Mouse (Mus musculus): Measurements from ENCODE around the gene Ldlrap1. TPM values are rescaled to one million over a fixed set of nuclear protein-coding genes. Genes with fewer than 3 reads are reported as not detected.
"Not testable (repeated sequence)": the region's sequence is repeated elsewhere in the genome, so short reads cannot be mapped to it uniquely, and the experiment has no call there.

Ldlrap1 gene
- polyA plus RNA-seq, 1 experiment from 2014 or later, result 20.7 TPM

DNA sequence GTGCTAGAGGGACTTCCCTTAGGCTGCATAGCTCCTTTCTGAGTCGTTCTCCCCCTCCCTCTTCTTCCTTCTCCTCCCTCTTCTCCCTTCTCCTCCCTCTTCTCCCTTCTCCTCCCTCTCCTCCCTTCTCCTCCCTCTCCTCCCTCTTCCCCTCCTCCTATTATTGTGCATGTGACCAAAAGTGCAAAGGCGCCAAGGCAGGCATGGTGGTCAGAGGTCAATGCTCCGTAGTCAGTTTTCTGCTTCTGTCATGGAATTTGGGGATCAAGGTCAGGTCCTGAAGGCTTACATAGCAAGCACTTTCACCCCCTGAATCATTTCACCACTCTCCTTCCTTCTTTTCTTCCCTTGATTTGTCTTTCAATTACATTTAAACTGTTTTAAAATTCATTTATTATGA is 31.0 kb upstream of the Ldlrap1 start:
- 56% methylated on average over 3 of the region's 3 CpGs for WGBS (ENCODE audit: insufficient replicate concordance)
- Histone ChIP-seq H3K27me3 (ENCODE audit: control insufficient read depth, insufficient read depth, low read depth, low read length) (no peaks in the 10 kb centered on the region), H3K9me3 (replicated peaks; ENCODE audit: control insufficient read depth, low read length) (no peaks in the 10 kb centered on the region), H3K4me2 (ENCODE audit: low read depth, low read length) (no peak overlapping the region), H3K4me3 (ENCODE audit: low read depth, low read length) (no peak overlapping the region), H3K36me3 (ENCODE audit: control insufficient read depth, insufficient read depth) (peaks cover 11% of the 10 kb centered on the region), H3K27ac (ENCODE audit: low read length) (no peak overlapping the region), H3K4me1 (ENCODE audit: control insufficient read depth, low read depth, low read length) (peaks cover 8% of the 10 kb centered on the region), H3K9ac (ENCODE audit: low read depth, low read length) (no peak overlapping the region)
- ATAC-seq (ENCODE audit: low read depth), result no peak

DNA sequence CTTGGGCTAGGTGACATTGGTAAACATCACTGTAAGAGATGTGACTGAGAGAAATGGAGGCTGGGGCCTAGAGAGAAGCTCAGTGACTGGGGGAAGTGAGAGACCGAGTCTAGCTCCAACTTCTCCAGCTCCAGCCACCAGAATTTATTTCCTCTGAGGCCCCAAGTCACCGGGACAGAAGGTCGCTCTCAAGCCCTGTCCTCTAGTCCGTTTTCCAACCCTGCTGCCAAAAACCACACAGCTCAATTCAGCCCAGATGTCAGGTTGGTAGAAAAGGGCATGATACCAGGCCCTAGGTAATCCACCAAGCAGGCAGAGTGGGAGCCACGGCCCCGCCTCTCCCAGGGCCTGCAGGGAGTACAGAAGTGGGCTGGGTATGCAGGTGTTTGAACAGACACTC is 29.8 kb upstream of the Ldlrap1 start:
- H3K36me3 ChIP-seq (ENCODE audit: control insufficient read depth, insufficient read depth), result no peaks in the 10 kb centered on the region; the same call in none of the 2 replicates
- 67% methylated on average over 6 of the region's 6 CpGs for WGBS (ENCODE audit: insufficient replicate concordance)
- no peak overlapping the region for H3K27ac ChIP-seq (ENCODE audit: low read length)
- peaks cover 8% of the 10 kb centered on the region for H3K4me1 ChIP-seq (ENCODE audit: control insufficient read depth, low read depth, low read length)
- no peak overlapping the region for H3K4me2 ChIP-seq (ENCODE audit: low read depth, low read length)
- no peak overlapping the region for H3K9ac ChIP-seq (ENCODE audit: low read depth, low read length)
- no peaks in the 10 kb centered on the region for H3K9me3 ChIP-seq (replicated peaks; ENCODE audit: control insufficient read depth, low read length)
- ATAC-seq (ENCODE audit: low read depth), result no peak
- no peak overlapping the region for H3K4me3 ChIP-seq (ENCODE audit: low read depth, low read length)
- no peaks in the 10 kb centered on the region for H3K27me3 ChIP-seq (ENCODE audit: control insufficient read depth, insufficient read depth, low read depth, low read length)

DNA sequence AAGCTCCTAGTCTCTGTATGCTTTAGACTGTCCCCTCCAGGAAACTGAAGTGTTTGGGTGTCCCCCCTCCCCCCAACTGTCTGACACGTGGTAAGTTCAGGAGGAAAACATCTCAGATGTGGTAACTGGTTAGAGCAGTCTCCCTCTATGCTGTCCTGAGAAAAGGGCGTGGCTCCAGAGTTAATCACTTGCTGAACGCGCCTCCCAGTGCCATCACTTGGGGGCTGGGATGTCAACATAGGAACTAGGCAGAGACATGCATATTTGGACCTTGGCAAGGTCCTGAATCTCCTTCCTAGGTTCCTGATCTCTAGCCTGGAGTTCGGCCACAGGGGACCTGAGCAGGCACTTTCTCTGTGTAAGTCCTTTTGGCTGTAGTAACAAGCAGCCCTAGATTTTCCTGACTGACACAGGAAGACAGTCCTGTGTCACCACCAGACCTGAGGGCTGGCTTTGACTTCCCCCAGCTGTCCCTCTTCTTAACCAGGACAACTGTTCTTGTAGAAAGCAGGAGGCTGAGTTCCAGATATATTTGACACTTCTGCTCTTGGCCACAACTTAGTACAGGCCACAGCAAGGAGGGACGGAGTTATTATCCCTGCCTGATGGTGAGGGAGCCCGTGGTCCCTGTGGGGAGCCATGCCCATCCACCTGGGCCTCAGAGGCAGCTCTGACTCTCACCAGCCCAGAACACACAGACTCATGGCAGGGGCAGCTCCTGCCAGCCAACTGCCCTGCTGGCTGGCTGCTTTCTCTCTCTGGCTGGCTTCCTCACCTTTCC is 28.9 kb upstream of the Ldlrap1 start:
- H3K27me3 ChIP-seq (ENCODE audit: control insufficient read depth, insufficient read depth, low read depth, low read length), result no peaks in the 10 kb centered on the region
- H3K9me3 ChIP-seq (replicated peaks; ENCODE audit: control insufficient read depth, low read length), result no peaks in the 10 kb centered on the region
- H3K4me3 ChIP-seq (ENCODE audit: low read depth, low read length), result no peak overlapping the region
- ATAC-seq (ENCODE audit: low read depth), result no peak
- no peak overlapping the region for H3K27ac ChIP-seq (ENCODE audit: low read length)
- H3K9ac ChIP-seq (ENCODE audit: low read depth, low read length), result no peak overlapping the region
- no peak overlapping the region for H3K4me2 ChIP-seq (ENCODE audit: low read depth, low read length)
- no peaks in the 10 kb centered on the region; the same call in 1 of the 2 replicates for H3K36me3 ChIP-seq (ENCODE audit: control insufficient read depth, insufficient read depth)
- H3K4me1 ChIP-seq (ENCODE audit: control insufficient read depth, low read depth, low read length), result peaks cover 8% of the 10 kb centered on the region
- 26% methylated on average over 7 of the region's 7 CpGs for WGBS (ENCODE audit: insufficient replicate concordance)

GRCm38 (mm10) chr4:134795819-134796485 is 28.1 kb upstream of the Ldlrap1 start:
- H3K4me3 ChIP-seq (ENCODE audit: low read depth, low read length), result no peak overlapping the region
- no peak overlapping the region for H3K27ac ChIP-seq (ENCODE audit: low read length)
- ATAC-seq (ENCODE audit: low read depth), result no peak
- H3K36me3 ChIP-seq (ENCODE audit: control insufficient read depth, insufficient read depth), result no peaks in the 10 kb centered on the region
- no peaks in the 10 kb centered on the region for H3K9me3 ChIP-seq (replicated peaks; ENCODE audit: control insufficient read depth, low read length)
- H3K27me3 ChIP-seq (ENCODE audit: control insufficient read depth, insufficient read depth, low read depth, low read length), result no peaks in the 10 kb centered on the region
- H3K9ac ChIP-seq (ENCODE audit: low read depth, low read length), result no peak overlapping the region
- peaks cover 8% of the 10 kb centered on the region for H3K4me1 ChIP-seq (ENCODE audit: control insufficient read depth, low read depth, low read length)
- 64% methylated on average over 5 of the region's 5 CpGs for WGBS (ENCODE audit: insufficient replicate concordance)
- H3K4me2 ChIP-seq (ENCODE audit: low read depth, low read length), result no peak overlapping the region

DNA sequence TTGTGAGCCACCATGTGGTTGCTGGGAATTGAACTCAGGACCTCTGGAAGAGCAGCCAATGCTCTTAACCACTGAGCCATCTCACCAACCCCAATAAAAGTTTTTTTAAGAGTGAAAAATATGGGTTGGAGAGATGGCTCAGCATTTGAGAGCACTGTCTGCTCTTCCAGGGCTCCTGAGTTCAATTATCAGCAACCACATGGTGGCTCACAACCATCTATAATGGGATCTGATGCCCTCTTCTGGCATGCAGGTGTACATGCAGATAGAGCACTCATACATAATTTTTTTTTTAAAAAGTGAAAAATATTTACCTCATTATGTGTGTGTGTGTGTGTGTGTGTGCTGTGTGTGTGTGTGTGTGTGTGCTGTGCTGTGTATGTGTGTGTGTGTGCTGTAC is 27.1 kb upstream of the Ldlrap1 start:
- H3K27ac ChIP-seq (ENCODE audit: low read length); H3K36me3 ChIP-seq (ENCODE audit: control insufficient read depth, insufficient read depth); H3K4me2 ChIP-seq (ENCODE audit: low read depth, low read length); ATAC-seq (ENCODE audit: low read depth); H3K9me3 ChIP-seq (replicated peaks; ENCODE audit: control insufficient read depth, low read length); H3K9ac ChIP-seq (ENCODE audit: low read depth, low read length); H3K27me3 ChIP-seq (ENCODE audit: control insufficient read depth, insufficient read depth, low read depth, low read length); H3K4me3 ChIP-seq (ENCODE audit: low read depth, low read length); H3K4me1 ChIP-seq (ENCODE audit: control insufficient read depth, low read depth, low read length): not testable (repeated sequence)

- no peak overlapping the region for H3K4me3 ChIP-seq (ENCODE audit: low read depth, low read length)
- H3K36me3 ChIP-seq (ENCODE audit: control insufficient read depth, insufficient read depth), result no peaks in the 10 kb centered on the region
- H3K27me3 ChIP-seq (ENCODE audit: control insufficient read depth, insufficient read depth, low read depth, low read length), result no peaks in the 10 kb centered on the region
- H3K9me3 ChIP-seq (replicated peaks; ENCODE audit: control insufficient read depth, low read length), result no peaks in the 10 kb centered on the region
- peaks cover 8% of the 10 kb centered on the region for H3K4me1 ChIP-seq (ENCODE audit: control insufficient read depth, low read depth, low read length)
- ATAC-seq (ENCODE audit: low read depth), result no peak
- no peak overlapping the region for H3K27ac ChIP-seq (ENCODE audit: low read length)
- 32% methylated on average over 10 of the region's 10 CpGs for WGBS (ENCODE audit: insufficient replicate concordance)
- no peak overlapping the region for H3K9ac ChIP-seq (ENCODE audit: low read depth, low read length)
- H3K4me2 ChIP-seq (ENCODE audit: low read depth, low read length), result no peak overlapping the region
Measured at GRCm38 (mm10) chr4:134793213-134793956, 25.6 kb upstream of the Ldlrap1 start.

DNA sequence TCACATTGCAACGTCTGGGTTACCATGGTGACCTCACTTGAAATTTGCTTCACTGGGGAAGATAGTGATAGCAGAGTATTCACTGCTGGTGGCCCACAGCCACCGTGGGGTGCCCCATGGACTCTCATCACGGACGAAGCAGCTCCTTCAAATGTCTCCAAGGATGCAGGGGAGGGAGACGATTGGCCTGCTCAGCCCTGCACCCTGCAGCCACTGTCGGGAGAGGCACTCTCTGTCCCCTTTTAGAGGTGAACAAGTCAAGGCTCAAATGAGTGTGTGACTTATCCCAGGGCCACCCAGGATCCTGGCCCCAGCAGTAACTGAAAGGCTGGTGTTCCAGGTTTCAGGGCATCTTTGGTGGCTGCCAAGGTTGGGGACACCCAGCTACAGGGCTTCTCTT is 23.9 kb upstream of the Ldlrap1 start:
- 57% methylated on average over 6 of the region's 6 CpGs for WGBS (ENCODE audit: insufficient replicate concordance)
- Histone ChIP-seq H3K36me3 (ENCODE audit: control insufficient read depth, insufficient read depth) (no peaks in the 10 kb centered on the region), H3K27ac (ENCODE audit: low read length) (no peak overlapping the region), H3K9me3 (replicated peaks; ENCODE audit: control insufficient read depth, low read length) (no peaks in the 10 kb centered on the region), H3K9ac (ENCODE audit: low read depth, low read length) (no peak overlapping the region), H3K27me3 (ENCODE audit: control insufficient read depth, insufficient read depth, low read depth, low read length) (no peaks in the 10 kb centered on the region), H3K4me3 (ENCODE audit: low read depth, low read length) (no peak overlapping the region), H3K4me1 (ENCODE audit: control insufficient read depth, low read depth, low read length) (peaks cover 5% of the 10 kb centered on the region), H3K4me2 (ENCODE audit: low read depth, low read length) (no peak overlapping the region)
- no peak for ATAC-seq (ENCODE audit: low read depth)

- Histone ChIP-seq H3K4me2 (ENCODE audit: low read depth, low read length) (no peak overlapping the region), H3K4me3 (ENCODE audit: low read depth, low read length) (no peak overlapping the region), H3K9me3 (replicated peaks; ENCODE audit: control insufficient read depth, low read length) (no peaks in the 10 kb centered on the region), H3K27ac (ENCODE audit: low read length) (no peak overlapping the region), H3K27me3 (ENCODE audit: control insufficient read depth, insufficient read depth, low read depth, low read length) (no peaks in the 10 kb centered on the region), H3K9ac (ENCODE audit: low read depth, low read length) (no peak overlapping the region), H3K36me3 (ENCODE audit: control insufficient read depth, insufficient read depth) (no peaks in the 10 kb centered on the region), H3K4me1 (ENCODE audit: control insufficient read depth, low read depth, low read length) (no peaks in the 10 kb centered on the region; the same call in none of the 2 replicates)
- ATAC-seq (ENCODE audit: low read depth), result peak; percentile 32; the same call in 1 of the 2 replicates
- 11% methylated on average over 10 of the region's 10 CpGs for WGBS (ENCODE audit: insufficient replicate concordance)
Measured at GRCm38 (mm10) chr4:134786946-134787345, 19.1 kb upstream of the Ldlrap1 start.

GRCm38 (mm10) chr4:134784701-134785100 is 16.9 kb upstream of the Ldlrap1 start:
- no peaks in the 10 kb centered on the region for H3K27me3 ChIP-seq (ENCODE audit: control insufficient read depth, insufficient read depth, low read depth, low read length)
- no peak overlapping the region for H3K27ac ChIP-seq (ENCODE audit: low read length)
- no peak overlapping the region for H3K4me2 ChIP-seq (ENCODE audit: low read depth, low read length)
- H3K9ac ChIP-seq (ENCODE audit: low read depth, low read length), result no peak overlapping the region
- H3K4me1 ChIP-seq (ENCODE audit: control insufficient read depth, low read depth, low read length), result peaks cover 2% of the 10 kb centered on the region
- H3K4me3 ChIP-seq (ENCODE audit: low read depth, low read length), result no peak overlapping the region
- ATAC-seq (ENCODE audit: low read depth), result no peak
- H3K36me3 ChIP-seq (ENCODE audit: control insufficient read depth, insufficient read depth), result no peaks in the 10 kb centered on the region
- WGBS (ENCODE audit: insufficient replicate concordance), result 42% methylated on average over 5 of the region's 5 CpGs
- H3K9me3 ChIP-seq (replicated peaks; ENCODE audit: control insufficient read depth, low read length), result no peaks in the 10 kb centered on the region
